Mouse (Mus musculus): ENCODE data around the gene Unc50. TPM values are rescaled to one million over a fixed set of nuclear protein-coding genes. Genes with fewer than 3 reads are reported as not detected.

Gene Unc50
- 9.5 and 22.8 TPM in 2 replicates for polyA plus RNA-seq (2011; ENCODE audit: insufficient read depth, insufficient read length, low replicate concordance, missing spikeins)

GRCm38 (mm10) chr1:37429366-37430296 lies at the start of gene Unc50, which contains the start of gene Coa5:
Gene Unc50 (plus strand): TSS chr1:37430139.
Gene Coa5 (minus strand): TSS chr1:37430103.
- TF ChIP-seq CTCF (IDR thresholded peaks at IDR 0.05; ENCODE audit: control insufficient read depth, insufficient read depth, low read length) (no peak), POLR2A (IDR thresholded peaks at IDR 0.05; ENCODE audit: borderline replicate concordance, control insufficient read depth, low read depth, low read length) (peak; percentile 87; the same call in 1 of the 2 replicates)
- Histone ChIP-seq H3K27ac (ENCODE audit: control insufficient read depth, insufficient read depth, low read depth, low read length, poor library complexity) (peak within 1 kb of the TSS; percentile 88), H3K4me3 (replicated peaks; ENCODE audit: control insufficient read depth, low read depth, low read length) (peak within 1 kb of the TSS; percentile 96), H3K4me1 (ENCODE audit: control insufficient read depth, insufficient read depth, low read length) (peaks cover 2% of the 10 kb centered on the region)
- WGBS = 1% methylated on average over 57 of the region's 57 CpGs

GRCm38 (mm10) chr1:37380913-37381312 lies 49.0 kb upstream of the Unc50 start:
- TF ChIP-seq CTCF (IDR thresholded peaks at IDR 0.05; ENCODE audit: control insufficient read depth, insufficient read depth, low read length) = no peak
- no peak for TF ChIP-seq POLR2A (IDR thresholded peaks at IDR 0.05; ENCODE audit: borderline replicate concordance, control insufficient read depth, low read depth, low read length)

GRCm38 (mm10) chr1:37384304-37384703 lies 45.6 kb upstream of the Unc50 start:
- Histone ChIP-seq H3K4me1 (ENCODE audit: control insufficient read depth, insufficient read depth, low read length) (no peaks in the 10 kb centered on the region; the same call in 1 of the 2 replicates), H3K27ac (ENCODE audit: control insufficient read depth, insufficient read depth, low read depth, low read length, poor library complexity) (no peak overlapping the region), H3K4me3 (replicated peaks; ENCODE audit: control insufficient read depth, low read depth, low read length) (no peak overlapping the region)
- WGBS = 66% methylated on average over 3 of the region's 3 CpGs
- no peak for TF ChIP-seq POLR2A (IDR thresholded peaks at IDR 0.05; ENCODE audit: borderline replicate concordance, control insufficient read depth, low read depth, low read length)
- no peak for TF ChIP-seq CTCF (IDR thresholded peaks at IDR 0.05; ENCODE audit: control insufficient read depth, insufficient read depth, low read length)

More at GRCm38 (mm10) chr1:37380913-37381312, 49.0 kb upstream of the Unc50 start:
- 89% methylated on average over 5 of the region's 5 CpGs for WGBS
- Histone ChIP-seq H3K4me3 (replicated peaks; ENCODE audit: control insufficient read depth, low read depth, low read length) (no peak overlapping the region), H3K4me1 (ENCODE audit: control insufficient read depth, insufficient read depth, low read length) (no peaks in the 10 kb centered on the region; the same call in 1 of the 2 replicates), H3K27ac (ENCODE audit: control insufficient read depth, insufficient read depth, low read depth, low read length, poor library complexity) (no peak overlapping the region)

GRCm38 (mm10) chr1:37386448-37386971 lies 43.4 kb upstream of the Unc50 start:
- Histone ChIP-seq H3K4me1 (ENCODE audit: control insufficient read depth, insufficient read depth, low read length) (no peaks in the 10 kb centered on the region; the same call in 1 of the 2 replicates), H3K27ac (ENCODE audit: control insufficient read depth, insufficient read depth, low read depth, low read length, poor library complexity) (no peak overlapping the region), H3K4me3 (replicated peaks; ENCODE audit: control insufficient read depth, low read depth, low read length) (no peak overlapping the region)
- TF ChIP-seq POLR2A (IDR thresholded peaks at IDR 0.05; ENCODE audit: borderline replicate concordance, control insufficient read depth, low read depth, low read length) (no peak), CTCF (IDR thresholded peaks at IDR 0.05; ENCODE audit: control insufficient read depth, insufficient read depth, low read length) (no peak)
- 75% methylated on average over 7 of the region's 7 CpGs for WGBS

GRCm38 (mm10) chr1:37393174-37393573 lies 36.8 kb upstream of the Unc50 start:
- TF ChIP-seq CTCF (IDR thresholded peaks at IDR 0.05; ENCODE audit: control insufficient read depth, insufficient read depth, low read length) (no peak), POLR2A (IDR thresholded peaks at IDR 0.05; ENCODE audit: borderline replicate concordance, control insufficient read depth, low read depth, low read length) (no peak)
- WGBS = 78% methylated on average over 5 of the region's 5 CpGs
- Histone ChIP-seq H3K4me3 (replicated peaks; ENCODE audit: control insufficient read depth, low read depth, low read length) (no peak overlapping the region), H3K4me1 (ENCODE audit: control insufficient read depth, insufficient read depth, low read length) (no peaks in the 10 kb centered on the region), H3K27ac (ENCODE audit: control insufficient read depth, insufficient read depth, low read depth, low read length, poor library complexity) (no peak overlapping the region)

- Histone ChIP-seq H3K27ac (ENCODE audit: control insufficient read depth, insufficient read depth, low read depth, low read length, poor library complexity) (no peak overlapping the region), H3K4me3 (replicated peaks; ENCODE audit: control insufficient read depth, low read depth, low read length) (no peak overlapping the region), H3K4me1 (ENCODE audit: control insufficient read depth, insufficient read depth, low read length) (no peaks in the 10 kb centered on the region)
- 77% methylated on average over 1 of the region's 1 CpGs for WGBS
- TF ChIP-seq POLR2A (IDR thresholded peaks at IDR 0.05; ENCODE audit: borderline replicate concordance, control insufficient read depth, low read depth, low read length) = no peak
- TF ChIP-seq CTCF (IDR thresholded peaks at IDR 0.05; ENCODE audit: control insufficient read depth, insufficient read depth, low read length) = no peak
These were observed 33.5 kb upstream of the Unc50 start for GRCm38 (mm10) chr1:37396481-37396880.

GRCm38 (mm10) chr1:37398961-37399360 lies 31.0 kb upstream of the Unc50 start:
- Histone ChIP-seq H3K27ac (ENCODE audit: control insufficient read depth, insufficient read depth, low read depth, low read length, poor library complexity) (no peak overlapping the region), H3K4me1 (ENCODE audit: control insufficient read depth, insufficient read depth, low read length) (no peaks in the 10 kb centered on the region), H3K4me3 (replicated peaks; ENCODE audit: control insufficient read depth, low read depth, low read length) (no peak overlapping the region)
- no peak for TF ChIP-seq POLR2A (IDR thresholded peaks at IDR 0.05; ENCODE audit: borderline replicate concordance, control insufficient read depth, low read depth, low read length)
- TF ChIP-seq CTCF (IDR thresholded peaks at IDR 0.05; ENCODE audit: control insufficient read depth, insufficient read depth, low read length) = no peak
- 75% methylated on average over 3 of the region's 3 CpGs for WGBS

- WGBS = 86% methylated on average over 8 of the region's 8 CpGs
- TF ChIP-seq POLR2A (IDR thresholded peaks at IDR 0.05; ENCODE audit: borderline replicate concordance, control insufficient read depth, low read depth, low read length) = no peak
- H3K4me1 ChIP-seq (ENCODE audit: control insufficient read depth, insufficient read depth, low read length) = no peaks in the 10 kb centered on the region
- no peak overlapping the region for H3K4me3 ChIP-seq (replicated peaks; ENCODE audit: control insufficient read depth, low read depth, low read length)
- H3K27ac ChIP-seq (ENCODE audit: control insufficient read depth, insufficient read depth, low read depth, low read length, poor library complexity) = no peak overlapping the region
These were observed 30.2 kb upstream of the Unc50 start for GRCm38 (mm10) chr1:37399734-37400133.

Data from bone marrow, adult 2 months (tissue).